Mouse (Mus musculus): Measurements from ENCODE around the gene Eftud2. TPM values are rescaled to one million over a fixed set of nuclear protein-coding genes. Genes with fewer than 3 reads are reported as not detected.

The Eftud2 gene
- polyA plus RNA-seq (2012; ENCODE audit: low replicate concordance), result 92.1 and 150 TPM in 2 replicates

DNA sequence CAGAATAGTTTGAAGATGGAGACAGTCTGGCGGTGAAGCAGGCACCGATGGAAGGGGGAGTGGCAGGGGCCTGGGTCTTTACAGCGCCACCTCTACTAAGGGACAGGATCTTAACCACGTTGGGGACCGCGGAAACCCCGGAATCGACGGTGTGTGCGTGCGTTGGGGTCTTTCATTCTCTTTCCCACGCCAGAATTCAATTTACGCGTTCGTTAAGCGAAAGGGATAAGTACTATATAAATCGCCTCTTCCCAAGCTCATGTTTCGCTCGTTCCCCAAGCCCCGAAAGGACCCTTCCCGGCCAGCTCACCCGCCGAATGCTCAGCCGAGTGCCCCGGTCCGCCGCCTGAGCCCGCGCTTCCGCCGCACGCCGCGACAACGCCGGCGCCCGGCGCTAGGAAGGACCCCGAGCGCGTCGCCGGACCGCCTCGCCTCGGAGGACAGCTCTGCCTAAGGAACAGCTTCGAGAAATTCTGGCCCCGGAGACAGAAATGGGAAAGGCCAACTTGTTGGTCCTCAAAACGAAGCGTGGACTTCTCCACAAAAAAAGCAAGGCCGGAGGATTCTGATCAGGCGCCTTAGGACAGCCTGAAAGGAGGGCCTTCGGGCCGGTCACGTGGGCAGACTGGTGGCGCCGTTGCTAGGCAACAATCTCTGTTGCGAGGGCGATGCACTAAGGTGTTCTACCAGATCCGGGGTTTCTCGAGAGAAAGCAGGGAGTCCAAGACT lies at the start of gene Eftud2, which contains the start of gene Ccdc103:
Gene Eftud2 (minus strand): TSS at position 401 of the 729 bp plus-strand sequence.
Gene Ccdc103 (plus strand): TSS at position 620 of the 729 bp plus-strand sequence.

DNA sequence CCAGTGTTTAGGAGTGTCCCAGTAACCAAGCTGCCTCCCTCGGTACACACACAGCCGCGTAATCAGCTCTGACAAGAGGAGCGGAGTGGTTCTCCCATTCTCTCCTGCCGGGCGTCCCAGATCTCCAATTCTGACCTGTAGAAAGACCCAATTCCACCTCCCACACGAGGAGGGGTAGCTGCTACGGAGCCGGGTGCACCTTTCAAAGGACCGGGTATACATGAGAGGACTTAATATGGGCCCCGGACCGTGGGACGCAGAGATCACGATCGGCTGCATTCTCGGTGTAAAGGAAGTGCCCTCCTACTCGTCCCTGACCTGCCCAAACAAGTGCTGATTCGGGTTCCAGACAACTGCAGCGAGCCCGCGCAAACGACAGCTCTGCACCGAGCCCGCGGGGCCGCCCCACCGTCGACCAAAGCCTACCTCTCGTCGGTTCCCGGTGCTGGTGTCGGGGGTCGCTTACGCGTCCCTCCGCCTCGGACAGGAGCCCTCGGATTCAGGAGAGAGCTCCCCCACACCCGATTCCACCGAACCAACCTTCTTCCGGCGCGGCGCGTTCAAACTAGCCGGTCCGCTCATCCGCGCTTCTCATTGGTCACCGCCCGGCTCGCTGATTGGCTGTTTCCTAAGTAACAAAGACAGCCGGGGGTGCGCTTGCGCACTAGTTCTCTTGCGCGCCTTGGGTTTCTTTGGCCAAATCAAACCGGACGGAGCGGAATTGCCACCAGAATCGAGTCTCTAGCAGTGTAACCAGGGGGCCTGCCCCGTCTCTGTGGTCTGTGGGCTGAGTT lies 44.0 kb upstream of the Eftud2 start, which contains the start of gene Kif18b:
Gene Kif18b (minus strand): TSS at position 568 of the 794 bp plus-strand sequence.

DNA sequence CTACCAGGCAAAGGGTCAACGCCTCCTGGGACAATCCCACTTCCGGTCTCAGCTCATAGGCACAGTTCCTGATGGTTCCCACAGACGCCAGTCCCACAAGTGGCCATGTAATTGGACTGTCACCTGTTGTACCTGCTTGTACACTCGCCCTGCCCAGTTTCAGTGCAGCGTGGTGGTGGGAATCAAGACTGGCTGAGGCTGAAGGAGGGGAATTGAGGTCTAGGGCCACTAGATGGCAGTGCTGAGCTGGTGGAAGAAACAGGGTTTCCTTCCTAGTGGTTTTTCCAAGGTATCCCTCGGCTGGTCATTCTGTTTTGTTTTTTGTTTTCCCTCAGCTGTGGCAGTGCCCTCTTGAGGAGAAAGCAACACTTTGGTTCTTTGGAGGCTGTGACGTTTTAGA lies 20.0 kb upstream of the Eftud2 start, which contains the start of gene Gfap:
Gene Gfap (minus strand): TSS at position 150 of the 400 bp plus-strand sequence.

GRCm38 (mm10) chr11:102884616-102885219 lies 3.9 kb upstream of the Eftud2 start, which contains the start of gene Fam187a:
Gene Fam187a (plus strand): TSS chr11:102885169.

DNA sequence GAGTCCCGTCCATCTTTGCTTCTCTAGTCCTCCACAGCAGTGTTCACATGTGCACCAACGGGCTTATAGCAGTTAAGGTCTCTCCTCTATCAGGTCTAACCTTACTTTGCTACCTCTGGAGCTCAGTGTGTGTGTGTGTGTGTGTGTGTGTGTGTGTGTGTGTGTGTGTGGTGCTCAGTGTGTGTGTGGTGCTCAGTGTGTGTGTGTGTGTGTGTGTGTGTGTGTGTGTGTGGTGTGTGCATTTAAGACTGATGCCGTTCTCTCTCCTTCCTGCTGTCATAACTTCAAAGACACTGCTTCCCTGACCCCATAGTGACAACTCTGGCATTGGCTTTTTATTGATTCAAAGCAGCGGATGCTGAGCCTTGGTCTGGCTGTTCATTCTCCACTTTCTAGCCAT lies 45.2 kb downstream of the Eftud2 start, which contains the start of gene Higd1b:
Gene Higd1b (plus strand): TSS at position 301 of the 400 bp plus-strand sequence.

GRCm38 (mm10) chr11:102819021-102819782 lies 61.6 kb downstream of the Eftud2 start, which contains the start of gene Gjc1:
Gene Gjc1 (minus strand): TSS chr11:102819700.

Other genes starting within 250 kb of the Eftud2 start
- gene Meioc, start 217.3 kb downstream of the Eftud2 start, polyA plus RNA-seq (2012; ENCODE audit: low replicate concordance), result not detected in 2 replicates
- gene Ccdc43, start 183.2 kb downstream of the Eftud2 start, polyA plus RNA-seq (2012; ENCODE audit: low replicate concordance), result 4.8 and 5.2 TPM in 2 replicates
- gene Adam11, start 119.5 kb downstream of the Eftud2 start, polyA plus RNA-seq (2012; ENCODE audit: low replicate concordance), result 4.5 and 14.2 TPM in 2 replicates
- gene Gjc1, start 61.3 kb downstream of the Eftud2 start, polyA plus RNA-seq (2012; ENCODE audit: low replicate concordance), result not detected in 2 replicates
- not detected in 2 replicates for gene Higd1b, start 45.1 kb downstream of the Eftud2 start, polyA plus RNA-seq (2012; ENCODE audit: low replicate concordance)
- not detected in 2 replicates for gene Ccdc103, start 219 bp upstream of the Eftud2 start, polyA plus RNA-seq (2012; ENCODE audit: low replicate concordance)
- gene Fam187a, start 4.2 kb upstream of the Eftud2 start, polyA plus RNA-seq (2012; ENCODE audit: low replicate concordance), result not detected in 2 replicates
- gene Gfap, start 19.9 kb upstream of the Eftud2 start, polyA plus RNA-seq (2012; ENCODE audit: low replicate concordance), result 1.1 TPM in 1 of 2 replicates, not detected in the other
- 3.6 and 12.5 TPM in 2 replicates for gene Kif18b, start 44.1 kb upstream of the Eftud2 start, polyA plus RNA-seq (2012; ENCODE audit: low replicate concordance)
- not detected in 2 replicates for gene C1ql1, start 65.7 kb upstream of the Eftud2 start, polyA plus RNA-seq (2012; ENCODE audit: low replicate concordance)
- gene Nmt1, start 147.2 kb upstream of the Eftud2 start, polyA plus RNA-seq (2012; ENCODE audit: low replicate concordance), result 9.5 and 16.8 TPM in 2 replicates
- 30.8 and 47.5 TPM in 2 replicates for gene Dcakd, start 147.3 kb upstream of the Eftud2 start, polyA plus RNA-seq (2012; ENCODE audit: low replicate concordance)
- gene Plcd3, start 220.7 kb upstream of the Eftud2 start, polyA plus RNA-seq (2012; ENCODE audit: low replicate concordance), result 0.15 and 0.18 TPM in 2 replicates
- 60.3 and 69.9 TPM in 2 replicates for gene Acbd4, start 220.7 kb upstream of the Eftud2 start, polyA plus RNA-seq (2012; ENCODE audit: low replicate concordance)
- 25.6 and 27.7 TPM in 2 replicates for gene Hexim1, start 235.2 kb upstream of the Eftud2 start, polyA plus RNA-seq (2012; ENCODE audit: low replicate concordance)